Mouse (Mus musculus) forebrain, postnatal 0 days (tissue): Measurements from ENCODE around the gene Opa1. TPM values are rescaled to one million over a fixed set of nuclear protein-coding genes. Genes with fewer than 3 reads are reported as not detected.

Source experiments
- ATAC-seq: fragments of 200-750 bp; cut with Nextera tagmentation; 2 replicates; pipeline ENCODE4 v1.8.0; 2017; ENCODE audit warnings: mild to moderate bottlenecking, moderate library complexity
- DNase-seq: peaks from one replicate; pipeline ENCODE4 v3.0.0-alpha.2; 2015
- H3K27ac ChIP-seq: fragments of 300-500 bp; sonication (generic); 2 replicates; pipeline ENCODE4 v1.5.1; 2014; ENCODE audit warnings: low read depth, mild to moderate bottlenecking, antibody characterized with exemption, low read length, moderate library complexity, mixed read lengths
- H3K27me3 ChIP-seq: fragments of 300-500 bp; sonication (generic); 2 replicates; pipeline ENCODE4 v1.6.1; 2014; ENCODE audit warnings: mild to moderate bottlenecking, low read length, mixed read lengths; ENCODE audit not compliant: insufficient read depth
- H3K36me3 ChIP-seq: fragments of 300-500 bp; sonication (generic); 2 replicates; pipeline ENCODE4 v1.6.1; 2014; ENCODE audit warnings: mild to moderate bottlenecking, moderate library complexity; ENCODE audit not compliant: insufficient read depth
- H3K4me1 ChIP-seq: fragments of 300-500 bp; sonication (generic); 2 replicates; pipeline ENCODE4 v1.6.1; 2014; ENCODE audit warnings: antibody characterized with exemption; ENCODE audit not compliant: insufficient read depth
- H3K4me2 ChIP-seq: fragments of 300-500 bp; sonication (generic); 2 replicates; pipeline ENCODE4 v1.6.1; 2014; ENCODE audit warnings: low read depth, mild to moderate bottlenecking, moderate library complexity
- H3K4me3 ChIP-seq: fragments of 300-500 bp; sonication (generic); 2 replicates; pipeline ENCODE4 v1.5.1; 2014; ENCODE audit warnings: low read depth, low read length, mixed read lengths
- H3K9ac ChIP-seq: fragments of 300-500 bp; sonication (generic); 2 replicates; pipeline ENCODE4 v1.6.1; 2014; ENCODE audit warnings: mild to moderate bottlenecking
- H3K9me3 ChIP-seq: fragments of 300-500 bp; sonication (generic); 2 replicates; pipeline ENCODE4 v1.6.1; 2016; ENCODE audit warnings: low read length
- CTCF ChIP-seq: sonication (generic); IDR thresholded peaks from 2 replicates; pipeline ENCODE4 v1.5.1; 2016; ENCODE audit warnings: antibody characterized with exemption, control low read depth, low read depth
- WGBS: fragments of 180-500 bp; shearing (Covaris S2); extraction: QIAGEN DNeasy Blood & Tissue Kit; methylation state at CpG from one replicate; pipeline ENCODE4 v1.1.7; 2014; 5-methylcytosine and 5-hydroxymethylcytosine counted together
- polyA plus RNA-seq: library from polyadenylated mRNA; unstranded; fragments of >200 nt; fragmentation: Nextera tagmentation; extraction: Ambion mirVana; gene quantifications from 2 replicates; pipeline ENCODE4 v1.2.1, GENCODE M21; 2015
- total RNA-seq: library from RNA; depleted of rRNA; stranded (reverse); fragments of >200 nt; gene quantifications from 2 replicates; pipeline ENCODE4 v1.2.3, GENCODE M21; 2014; rRNA removed

The Opa1 gene
- total RNA-seq (95.0 and 99.9 TPM in 2 replicates), polyA plus RNA-seq (30.7 and 42.8 TPM in 2 replicates)

- peaks cover 10% of the 10 kb centered on the region for H3K4me1 ChIP-seq
- peak; percentile 99 for ATAC-seq
- TF ChIP-seq CTCF, result peak; percentile 30; the same call in 1 of the 2 replicates
Measured at GRCm38 (mm10) chr16:29579167-29579786, at the start of gene Opa1. Opa1 (plus strand) TSS chr16:29579334.

GRCm38 (mm10) chr16:29533641-29534040, 45.5 kb upstream of the Opa1 start:
- no peaks in the 10 kb centered on the region for H3K27me3 ChIP-seq
- TF ChIP-seq CTCF, result no peak
- H3K4me2 ChIP-seq, result no peak overlapping the region
- no peaks in the 10 kb centered on the region for H3K9me3 ChIP-seq
- no peaks in the 10 kb centered on the region for H3K4me1 ChIP-seq
- ATAC-seq, result no peak
- no peaks in the 10 kb centered on the region for H3K36me3 ChIP-seq
- no peak for DNase-seq
- no peak overlapping the region for H3K9ac ChIP-seq
- WGBS, result 87% methylated on average over 6 of the region's 6 CpGs
- H3K4me3 ChIP-seq, result no peak overlapping the region
- no peak overlapping the region for H3K27ac ChIP-seq

More at GRCm38 (mm10) chr16:29579167-29579786, at the start of gene Opa1:
- H3K9ac ChIP-seq, result peak within 1 kb of the TSS; percentile 87
- H3K27me3 ChIP-seq, result no peaks in the 10 kb centered on the region
- no peaks in the 10 kb centered on the region for H3K9me3 ChIP-seq
- DNase-seq, result peak; percentile 99
- H3K4me2 ChIP-seq, result peak within 1 kb of the TSS; percentile 71
- H3K36me3 ChIP-seq, result no peaks in the 10 kb centered on the region
- H3K4me3 ChIP-seq, result peak within 1 kb of the TSS; percentile 82
- 0 out of 2 replicates have a peak within 1 kb of the TSS, but pooled peaks have one; percentile 55 for H3K27ac ChIP-seq
- WGBS, result 1% methylated on average over 39 of the region's 39 CpGs

DNA sequence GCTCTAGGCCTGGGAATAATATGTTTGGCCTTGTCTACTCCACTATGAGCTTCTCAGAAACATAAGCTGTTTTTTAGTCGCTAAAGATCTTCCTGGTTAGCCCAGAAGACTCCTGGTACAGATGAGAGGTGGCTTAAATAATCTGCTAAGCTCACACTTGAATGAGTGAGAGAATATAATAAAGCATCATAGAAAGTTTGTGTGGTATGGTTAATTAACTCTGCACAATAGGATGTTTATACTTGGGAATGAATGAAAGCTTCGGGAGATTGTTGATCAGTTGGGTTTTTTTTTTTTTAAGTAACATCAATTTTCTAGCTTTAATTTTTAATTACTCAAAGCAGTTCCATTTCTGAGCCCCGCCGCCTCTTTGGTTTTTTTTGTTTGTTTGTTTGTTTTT, 43.3 kb upstream of the Opa1 start:
- TF ChIP-seq CTCF, result no peak
- no peaks in the 10 kb centered on the region for H3K27me3 ChIP-seq
- WGBS, result 52% methylated on average over 4 of the region's 4 CpGs
- ATAC-seq (no peak), DNase-seq (no peak)
- no peak overlapping the region for H3K9ac ChIP-seq
- H3K36me3 ChIP-seq, result no peaks in the 10 kb centered on the region
- H3K4me1 ChIP-seq, result no peaks in the 10 kb centered on the region
- no peak overlapping the region for H3K4me3 ChIP-seq
- no peak overlapping the region for H3K27ac ChIP-seq
- H3K4me2 ChIP-seq, result no peak overlapping the region
- no peaks in the 10 kb centered on the region for H3K9me3 ChIP-seq

- Histone ChIP-seq H3K4me1 (no peaks in the 10 kb centered on the region), H3K27me3 (no peaks in the 10 kb centered on the region), H3K4me2 (0 out of 2 replicates have a peak overlapping the region, but pooled peaks have one; percentile 1), H3K36me3 (no peaks in the 10 kb centered on the region), H3K27ac (no peak overlapping the region), H3K4me3 (no peak overlapping the region), H3K9me3 (no peaks in the 10 kb centered on the region), H3K9ac (no peak overlapping the region)
- 44% methylated on average over 15 of the region's 15 CpGs for WGBS
- DNase-seq, result peak; percentile 43
- TF ChIP-seq CTCF, result no peak
- peak; percentile 51; the same call in 1 of the 2 replicates for ATAC-seq
Measured at GRCm38 (mm10) chr16:29536411-29537204, 42.5 kb upstream of the Opa1 start.

GRCm38 (mm10) chr16:29539906-29540305, 39.2 kb upstream of the Opa1 start:
- no peaks in the 10 kb centered on the region for H3K9me3 ChIP-seq
- no peak for TF ChIP-seq CTCF
- no peaks in the 10 kb centered on the region for H3K36me3 ChIP-seq
- no peak overlapping the region for H3K4me2 ChIP-seq
- DNase-seq (no peak), ATAC-seq (no peak)
- H3K4me3 ChIP-seq, result no peak overlapping the region
- no peaks in the 10 kb centered on the region for H3K4me1 ChIP-seq
- no peaks in the 10 kb centered on the region for H3K27me3 ChIP-seq
- no peak overlapping the region for H3K9ac ChIP-seq
- H3K27ac ChIP-seq, result no peak overlapping the region

- WGBS, result 61% methylated on average over 11 of the region's 11 CpGs
- ATAC-seq (no peak), DNase-seq (no peak)
- TF ChIP-seq CTCF, result no peak
- H3K36me3 ChIP-seq, result no peaks in the 10 kb centered on the region
- no peak overlapping the region for H3K27ac ChIP-seq
- no peak overlapping the region for H3K9ac ChIP-seq
- H3K4me3 ChIP-seq, result no peak overlapping the region
- H3K27me3 ChIP-seq, result no peaks in the 10 kb centered on the region
- 0 out of 2 replicates have a peak overlapping the region, but pooled peaks have one; percentile 5 for H3K4me2 ChIP-seq
- no peaks in the 10 kb centered on the region for H3K9me3 ChIP-seq
- H3K4me1 ChIP-seq, result no peaks in the 10 kb centered on the region
Measured at GRCm38 (mm10) chr16:29541261-29541683, 37.9 kb upstream of the Opa1 start.

GRCm38 (mm10) chr16:29544829-29545228, 34.3 kb upstream of the Opa1 start, which contains the start of gene Atp13a4:
Atp13a4 (minus strand) TSS chr16:29544864.
- WGBS, result 82% methylated on average over 11 of the region's 11 CpGs
- Histone ChIP-seq H3K27me3 (no peaks in the 10 kb centered on the region), H3K4me3 (no peak within 1 kb of the TSS), H3K27ac (no peak within 1 kb of the TSS), H3K4me1 (no peaks in the 10 kb centered on the region), H3K4me2 (no peak within 1 kb of the TSS), H3K9me3 (no peaks in the 10 kb centered on the region), H3K9ac (no peak within 1 kb of the TSS), H3K36me3 (no peaks in the 10 kb centered on the region)
- ATAC-seq (no peak), DNase-seq (no peak)
- TF ChIP-seq CTCF, result no peak
